Mouse (Mus musculus) hindbrain, embryonic 11.5 days (tissue): Measurements from ENCODE around the gene Gcnt7. TPM values are rescaled to one million over a fixed set of nuclear protein-coding genes. Genes with fewer than 3 reads are reported as not detected.

ENCODE experiments used
- ATAC-seq: fragments of 200-750 bp; cut with Nextera tagmentation; 2 replicates; pipeline ENCODE4 v1.8.0; 2017; ENCODE audit warnings: mild to moderate bottlenecking, moderate TSS enrichment, moderate library complexity; ENCODE audit not compliant: low FRiP score
- DNase-seq: peaks from one replicate; pipeline ENCODE4 v3.0.0-alpha.2; 2015; ENCODE audit warnings: low spot score
- H3K27ac ChIP-seq: fragments of 300-500 bp; sonication (generic); 2 replicates; pipeline ENCODE4 v1.5.1; 2014; ENCODE audit warnings: mild to moderate bottlenecking, low read depth, low read length
- H3K27me3 ChIP-seq: fragments of 300-500 bp; sonication (generic); 2 replicates; pipeline ENCODE4 v1.6.1; 2014; ENCODE audit warnings: mild to moderate bottlenecking, low read length, moderate library complexity, mixed read lengths; ENCODE audit not compliant: control insufficient read depth, insufficient read depth
- H3K36me3 ChIP-seq: fragments of 300-500 bp; sonication (generic); 2 replicates; pipeline ENCODE4 v1.6.1; 2014; ENCODE audit warnings: mild to moderate bottlenecking, low read length, moderate library complexity, mixed read lengths; ENCODE audit not compliant: control insufficient read depth, insufficient read depth
- H3K4me1 ChIP-seq: fragments of 300-500 bp; sonication (generic); replicated peaks from 2 replicates; pipeline ENCODE4 v1.6.1; 2014; ENCODE audit warnings: low read length, mixed read lengths; ENCODE audit not compliant: control insufficient read depth, insufficient read depth
- H3K4me2 ChIP-seq: fragments of 300-500 bp; sonication (generic); replicated peaks from 2 replicates; pipeline ENCODE4 v1.6.1; 2014; ENCODE audit warnings: mild to moderate bottlenecking, low read depth, low read length
- H3K4me3 ChIP-seq: fragments of 300-500 bp; sonication (generic); 2 replicates; pipeline ENCODE4 v1.5.1; 2014; ENCODE audit warnings: low read depth, low read length
- H3K9ac ChIP-seq: fragments of 300-500 bp; sonication (generic); 2 replicates; pipeline ENCODE4 v1.6.1; 2014; ENCODE audit warnings: low read depth, low read length
- H3K9me3 ChIP-seq: fragments of 300-500 bp; sonication (generic); 2 replicates; pipeline ENCODE4 v1.6.1; 2016; ENCODE audit warnings: low read length; ENCODE audit not compliant: control insufficient read depth
- WGBS: fragments of 180-500 bp; shearing (Covaris S2); extraction: QIAGEN DNeasy Blood & Tissue Kit; methylation state at CpG from one replicate; pipeline ENCODE4 v1.1.7; 2014; 5-methylcytosine and 5-hydroxymethylcytosine counted together
- polyA plus RNA-seq: library from polyadenylated mRNA; unstranded; fragments of >200 nt; fragmentation: Nextera tagmentation; extraction: Ambion mirVana; gene quantifications from 2 replicates; pipeline ENCODE4 v1.2.1, GENCODE M21; 2014

Gene Gcnt7
- polyA plus RNA-seq, 1 experiment from 2014 or later, result 0.97 TPM

DNA sequence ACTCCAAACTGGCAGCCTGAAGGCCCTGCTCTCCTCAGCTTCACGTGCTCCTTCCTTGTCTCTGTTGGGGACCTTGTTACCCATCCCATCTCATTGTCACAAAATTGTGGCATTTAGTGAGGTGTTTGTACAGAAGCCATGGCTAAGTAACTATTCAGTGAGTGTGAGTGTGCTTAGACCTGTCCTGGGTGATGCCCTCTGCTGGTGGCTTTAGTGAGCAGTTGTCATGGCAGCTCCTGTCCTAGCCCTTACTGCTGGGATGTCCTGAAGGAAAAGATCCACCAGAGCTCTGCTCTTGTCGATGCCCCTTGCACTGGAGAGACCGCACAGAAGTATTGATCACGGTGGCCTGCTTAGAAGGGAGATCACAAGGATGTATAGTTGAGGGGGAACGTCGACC is 11.1 kb downstream of the Gcnt7 start:
- Histone ChIP-seq H3K4me2 (no peak overlapping the region), H3K4me1 (no peaks in the 10 kb centered on the region), H3K27ac (no peak overlapping the region), H3K9me3 (no peaks in the 10 kb centered on the region), H3K9ac (no peak overlapping the region), H3K36me3 (0 out of 2 replicates have a peak, but pooled peaks cover 2% of the 10 kb centered on the region), H3K27me3 (no peaks in the 10 kb centered on the region), H3K4me3 (no peak overlapping the region)
- ATAC-seq (no peak), DNase-seq (peak; percentile 19)
- WGBS, result 95% methylated on average over 6 of the region's 6 CpGs

DNA sequence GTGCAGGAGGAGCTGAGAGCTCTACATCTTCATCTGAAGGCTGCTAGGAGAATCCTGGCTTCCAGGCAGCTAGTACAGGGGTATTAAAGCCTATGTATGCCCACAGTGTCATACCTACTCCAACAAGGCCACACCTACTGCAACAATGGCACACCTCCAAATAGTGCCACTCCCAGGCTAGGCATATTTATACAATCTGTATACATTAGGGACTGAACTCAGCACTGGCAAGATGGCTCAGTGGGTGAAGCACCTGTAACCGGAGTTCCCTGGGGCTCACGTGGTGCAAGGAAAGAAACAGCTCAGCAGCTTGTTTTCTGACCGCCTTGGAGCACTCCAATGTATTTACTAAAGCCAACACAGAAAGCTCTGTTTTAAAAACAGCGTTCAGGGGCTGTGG is 12.8 kb downstream of the Gcnt7 start:
- no peak for ATAC-seq
- Histone ChIP-seq H3K4me2 (no peak overlapping the region), H3K27ac (no peak overlapping the region), H3K9me3 (no peaks in the 10 kb centered on the region), H3K4me3 (no peak overlapping the region), H3K4me1 (peaks cover 6% of the 10 kb centered on the region; the same call in 1 of the 2 replicates), H3K27me3 (no peaks in the 10 kb centered on the region), H3K9ac (no peak overlapping the region), H3K36me3 (0 out of 2 replicates have a peak, but pooled peaks cover 2% of the 10 kb centered on the region)
- 92% methylated on average over 4 of the region's 4 CpGs for WGBS
- DNase-seq, result no peak

DNA sequence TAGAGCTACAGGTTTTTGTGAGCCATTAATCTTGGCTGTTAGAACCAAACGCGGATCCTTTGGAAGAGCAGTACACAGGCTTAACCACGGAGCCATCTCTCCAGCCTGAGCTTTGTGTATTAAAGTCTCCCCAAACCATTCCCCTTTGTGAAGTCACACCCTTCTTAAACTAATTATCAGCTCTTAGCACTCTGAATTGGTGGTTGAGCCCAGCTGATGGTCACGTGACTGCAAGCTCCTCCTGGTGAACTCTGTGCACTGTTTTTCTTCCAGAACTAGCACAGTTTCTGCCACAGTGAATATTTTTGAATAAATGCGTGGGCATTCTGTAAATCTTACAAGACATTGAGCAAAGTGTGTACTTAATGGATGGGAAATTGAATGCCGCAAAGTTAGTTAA is 17.2 kb downstream of the Gcnt7 start:
- H3K4me2 ChIP-seq, result peak overlapping the region; percentile 64
- H3K4me3 ChIP-seq, result peak overlapping the region; percentile 86
- DNase-seq (no peak), ATAC-seq (no peak)
- no peaks in the 10 kb centered on the region for H3K9me3 ChIP-seq
- WGBS, result 30% methylated on average over 6 of the region's 6 CpGs
- H3K36me3 ChIP-seq, result no peaks in the 10 kb centered on the region
- H3K4me1 ChIP-seq, result peaks cover 6% of the 10 kb centered on the region; the same call in 1 of the 2 replicates
- H3K27me3 ChIP-seq, result no peaks in the 10 kb centered on the region
- H3K27ac ChIP-seq, result no peak overlapping the region
- H3K9ac ChIP-seq, result peak overlapping the region; percentile 68

DNA sequence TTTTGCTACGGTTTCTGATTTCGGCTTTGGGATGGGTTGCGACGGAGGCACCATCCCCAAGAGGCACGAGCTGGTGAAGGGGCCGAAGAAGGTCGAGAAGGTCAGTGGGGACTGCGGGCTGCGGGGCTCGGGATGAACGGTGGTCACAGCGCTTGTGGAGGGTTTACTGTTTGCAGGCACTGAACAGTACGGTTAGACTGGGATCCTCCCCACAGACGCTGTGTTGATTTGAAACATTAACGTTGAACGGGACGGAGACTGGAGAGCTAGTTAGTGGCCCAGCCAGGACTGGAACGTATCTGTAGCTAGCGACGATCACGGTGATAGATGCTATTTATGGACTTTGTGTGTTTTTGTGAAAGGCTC is 17.8 kb downstream of the Gcnt7 start:
- WGBS, result under 1% methylated on average over 21 of the region's 21 CpGs
- H3K4me3 ChIP-seq, result peak overlapping the region; percentile 86
- H3K9me3 ChIP-seq, result no peaks in the 10 kb centered on the region
- peaks cover 6% of the 10 kb centered on the region; the same call in 1 of the 2 replicates for H3K4me1 ChIP-seq
- H3K27me3 ChIP-seq, result no peaks in the 10 kb centered on the region
- peak overlapping the region; percentile 68 for H3K9ac ChIP-seq
- no peaks in the 10 kb centered on the region for H3K36me3 ChIP-seq
- no peak overlapping the region for H3K27ac ChIP-seq
- ATAC-seq, result peak; percentile 82
- H3K4me2 ChIP-seq, result peak overlapping the region; percentile 64
- no peak for DNase-seq

DNA sequence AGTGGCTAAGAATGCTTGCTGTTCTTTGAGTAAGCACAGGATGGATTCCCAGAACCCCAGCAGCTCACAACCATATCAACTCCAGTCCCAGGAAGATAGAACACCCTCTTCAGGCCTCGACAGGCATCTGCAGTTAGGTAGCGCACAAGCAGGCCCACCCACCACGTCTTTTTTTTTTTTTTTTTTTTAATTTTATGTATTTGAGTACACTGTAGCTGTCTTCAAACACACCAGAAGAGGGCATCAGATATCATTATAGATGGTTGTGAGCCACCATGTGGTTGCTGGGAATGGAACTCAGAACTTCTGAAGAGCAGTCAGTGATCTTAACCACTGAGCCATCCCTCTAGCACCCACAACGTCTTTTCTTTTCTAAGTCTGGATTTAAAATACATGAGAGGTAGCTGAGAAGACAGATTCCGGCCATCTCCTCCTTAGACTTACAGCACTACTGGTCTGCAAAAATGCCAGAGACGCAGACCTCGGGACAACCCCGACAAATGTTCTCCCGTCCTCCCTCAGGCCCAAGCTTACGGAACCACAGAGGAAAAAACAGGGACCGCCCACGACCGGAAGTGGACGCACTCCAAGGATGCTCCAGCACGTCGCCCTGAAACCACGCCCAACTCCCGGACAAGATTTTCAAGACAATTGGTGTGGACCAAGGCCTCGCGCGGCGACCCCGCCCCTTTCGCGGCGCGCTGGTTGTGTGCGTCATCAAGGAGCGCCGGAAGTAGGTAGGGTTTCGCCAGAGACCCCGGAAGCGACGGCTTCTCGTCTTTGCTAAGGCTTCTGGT is 18.4 kb downstream of the Gcnt7 start, which contains the start of gene Rtf2:
Rtf2 (plus strand) TSS at position 714 of the 797 bp plus-strand sequence.
- peak; percentile 98 for ATAC-seq
- DNase-seq, result peak; percentile 100
- H3K36me3 ChIP-seq, result no peaks in the 10 kb centered on the region
- peak within 1 kb of the TSS; percentile 68 for H3K9ac ChIP-seq
- H3K27me3 ChIP-seq, result no peaks in the 10 kb centered on the region
- H3K4me3 ChIP-seq, result peak within 1 kb of the TSS; percentile 86
- peak within 1 kb of the TSS; percentile 64 for H3K4me2 ChIP-seq
- H3K27ac ChIP-seq, result no peak within 1 kb of the TSS
- H3K4me1 ChIP-seq, result peaks cover 6% of the 10 kb centered on the region; the same call in 1 of the 2 replicates
- no peaks in the 10 kb centered on the region for H3K9me3 ChIP-seq
- 2% methylated on average over 35 of the region's 35 CpGs for WGBS

DNA sequence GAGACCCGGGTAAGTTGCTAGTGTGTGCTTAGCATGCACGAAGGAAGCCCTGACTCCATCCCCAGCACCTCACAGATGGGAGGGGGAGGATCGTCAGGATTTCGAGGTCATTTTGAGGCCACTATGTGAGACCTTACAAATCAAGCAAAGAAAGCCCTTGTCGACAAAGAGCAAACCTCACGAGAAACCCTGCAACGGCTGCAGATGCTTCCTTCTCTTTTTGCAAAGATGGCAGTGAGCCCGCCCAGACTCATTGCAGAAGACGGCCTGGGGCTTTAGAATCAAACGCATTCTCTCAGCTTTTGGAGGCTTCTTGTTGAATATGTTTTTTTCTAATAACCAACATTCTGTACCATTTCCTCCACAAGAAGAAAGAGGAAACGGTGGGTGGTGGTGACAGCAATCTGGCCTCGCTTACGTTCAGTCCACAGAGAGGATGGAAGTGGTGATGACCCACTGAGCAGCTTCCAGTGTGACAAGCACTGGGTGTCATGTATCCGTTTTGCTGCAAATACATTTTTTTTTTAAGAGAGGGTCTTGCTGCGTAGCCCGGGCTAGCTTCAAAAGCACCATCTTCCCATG is 20.9 kb downstream of the Gcnt7 start:
- no peak overlapping the region for H3K9ac ChIP-seq
- peaks cover 6% of the 10 kb centered on the region; the same call in 1 of the 2 replicates for H3K4me1 ChIP-seq
- H3K4me3 ChIP-seq, result no peak overlapping the region
- no peaks in the 10 kb centered on the region for H3K36me3 ChIP-seq
- WGBS, result 70% methylated on average over 16 of the region's 16 CpGs
- no peak for DNase-seq
- no peak overlapping the region for H3K27ac ChIP-seq
- H3K27me3 ChIP-seq, result no peaks in the 10 kb centered on the region
- no peak overlapping the region for H3K4me2 ChIP-seq
- ATAC-seq, result no peak
- H3K9me3 ChIP-seq, result no peaks in the 10 kb centered on the region

DNA sequence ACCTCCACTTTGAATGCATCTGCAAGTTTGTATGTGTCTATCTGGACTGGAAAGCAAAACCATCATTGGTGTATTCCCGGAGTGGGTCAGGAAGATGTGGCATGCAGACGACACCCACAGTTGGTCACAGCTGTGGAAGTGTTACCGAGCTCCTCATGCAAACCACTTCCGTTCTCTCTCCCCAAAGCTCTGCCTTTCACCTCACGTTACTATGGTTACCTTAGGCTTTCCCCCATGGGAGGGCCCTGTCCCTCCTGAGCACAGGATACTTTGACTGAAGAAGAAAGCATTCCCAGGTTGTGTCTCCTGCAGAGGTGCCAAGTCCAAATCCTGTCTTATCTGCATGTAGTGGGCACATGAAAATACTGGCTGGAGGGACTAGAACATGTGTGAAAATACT is 24.6 kb downstream of the Gcnt7 start:
- Histone ChIP-seq H3K27me3 (no peaks in the 10 kb centered on the region), H3K9me3 (no peaks in the 10 kb centered on the region), H3K27ac (no peak overlapping the region), H3K36me3 (no peaks in the 10 kb centered on the region), H3K4me2 (no peak overlapping the region), H3K4me3 (no peak overlapping the region), H3K4me1 (no peaks in the 10 kb centered on the region), H3K9ac (no peak overlapping the region)
- WGBS, result 58% methylated on average over 5 of the region's 5 CpGs
- ATAC-seq (no peak), DNase-seq (no peak)

DNA sequence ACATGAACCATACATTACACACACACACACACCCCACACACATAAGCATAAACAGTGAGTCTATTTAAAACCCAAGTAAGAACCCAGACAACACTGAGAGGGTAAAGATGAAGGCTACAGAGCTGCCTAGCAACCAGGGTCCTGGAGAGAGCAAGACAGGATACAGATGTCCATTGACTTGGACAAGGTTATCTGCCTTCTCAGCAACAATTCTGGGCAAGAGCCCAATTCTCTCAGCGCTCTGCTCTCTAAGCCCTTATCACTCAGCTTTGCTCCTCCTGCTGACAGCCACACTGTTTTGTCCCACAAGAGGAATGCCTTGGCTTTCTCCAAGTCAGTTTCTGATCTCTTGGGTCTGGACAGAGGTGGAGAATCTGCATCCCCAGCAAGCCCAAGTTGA is 27.8 kb downstream of the Gcnt7 start:
- no peak overlapping the region for H3K4me3 ChIP-seq
- no peaks in the 10 kb centered on the region for H3K4me1 ChIP-seq
- no peak overlapping the region for H3K27ac ChIP-seq
- H3K9ac ChIP-seq, result no peak overlapping the region
- no peak for DNase-seq
- WGBS, result 100% methylated on average over 1 of the region's 1 CpGs
- no peaks in the 10 kb centered on the region for H3K9me3 ChIP-seq
- no peak overlapping the region for H3K4me2 ChIP-seq
- no peaks in the 10 kb centered on the region for H3K36me3 ChIP-seq
- no peaks in the 10 kb centered on the region for H3K27me3 ChIP-seq
- ATAC-seq, result no peak

DNA sequence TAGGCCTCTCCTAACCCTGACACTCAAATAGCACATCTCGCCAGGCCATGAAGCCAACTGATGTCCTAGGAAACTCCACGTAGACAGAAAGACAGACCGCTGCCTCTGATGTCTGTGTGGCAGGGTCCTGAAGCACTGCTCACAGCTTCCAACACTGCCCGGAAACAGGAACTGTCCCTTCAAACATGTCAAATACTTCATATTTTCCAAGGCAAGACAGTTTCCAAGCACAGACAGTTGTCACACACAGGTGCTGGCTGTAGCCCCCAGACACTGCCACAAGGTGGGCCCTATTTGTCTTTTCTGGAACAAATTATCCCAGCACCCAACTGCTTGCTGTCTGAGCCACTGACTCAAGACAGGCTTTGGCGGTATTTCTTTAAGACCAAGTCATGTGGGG is 40.2 kb downstream of the Gcnt7 start:
- Histone ChIP-seq H3K9ac (no peak overlapping the region), H3K27me3 (no peaks in the 10 kb centered on the region), H3K9me3 (no peaks in the 10 kb centered on the region), H3K27ac (no peak overlapping the region), H3K36me3 (no peaks in the 10 kb centered on the region), H3K4me1 (0 out of 2 replicates have a peak, but pooled peaks cover 2% of the 10 kb centered on the region), H3K4me3 (no peak overlapping the region), H3K4me2 (no peak overlapping the region)
- ATAC-seq (no peak), DNase-seq (no peak)
- 84% methylated on average over 5 of the region's 5 CpGs for WGBS
